In genomic region chr9:77945792-77946666, GRCm38 (mm10) we compare ENCODE assay signal across 18 mouse cellular contexts. TPM values are rescaled to one million over a fixed set of nuclear protein-coding genes. Genes with fewer than 3 reads are reported as not detected.
DNase-seq lines count a peak whose midpoint lies in the region; ATAC-seq and TF ChIP-seq lines count a peak whose summit lies in the region.
"Had no signal": no experiment of that assay in that cellular context is flagged by ENCODE, and none has a peak within 500 bp of the region (broad histone marks: within the 10 kb centered on the region; RNA-seq: fewer than 3 reads in every experiment).

No protein-coding gene starts in this region.

- ATAC-seq in intestine, embryonic 14.5 days (replicated peaks; ENCODE audit: low FRiP score, low TSS enrichment, low read depth), result no peak
- ATAC-seq in intestine, postnatal 0 days, result no peak
- ATAC-seq in embryonic facial prominence, embryonic 13.5 days (ENCODE audit: insufficient number of reproducible peaks, insufficient read depth, low FRiP score, low TSS enrichment, low read depth), result no peak
- peak; percentile 47 for ATAC-seq in megakaryocyte progenitor cell, adult 5-6 weeks (replicated peaks; ENCODE audit: poor library complexity)
- no peak for ATAC-seq in hindbrain, embryonic 11.5 days (ENCODE audit: low FRiP score)

- 61% methylated on average over 6 of the region's 6 CpGs for WGBS in intestine, embryonic 14.5 days
- WGBS in intestine, postnatal 0 days, result 68% methylated on average over 6 of the region's 6 CpGs
- 50% methylated on average over 6 of the region's 6 CpGs for WGBS in embryonic facial prominence, embryonic 13.5 days
- WGBS in hindbrain, embryonic 11.5 days, result 89% methylated on average over 6 of the region's 6 CpGs

- H3K27me3 ChIP-seq in intestine, embryonic 14.5 days (replicated peaks; ENCODE audit: control insufficient read depth, insufficient read depth, low read length), result no peaks in the 10 kb centered on the region
- H3K27me3 ChIP-seq in intestine, postnatal 0 days (replicated peaks; ENCODE audit: control insufficient read depth, insufficient read depth, low read length), result no peaks in the 10 kb centered on the region
- no peaks in the 10 kb centered on the region for H3K27me3 ChIP-seq in embryonic facial prominence, embryonic 13.5 days
- no peaks in the 10 kb centered on the region for H3K27me3 ChIP-seq in hindbrain, embryonic 11.5 days (ENCODE audit: control insufficient read depth, insufficient read depth, low read length)
- H3K27me3 ChIP-seq: embryonic facial prominence, embryonic 12.5 days; hindbrain, embryonic 15.5 days; liver, embryonic 15.5 days had no signal

- DNase-seq in intestine, embryonic 14.5 days (ENCODE audit: low spot score), result no peak
- DNase-seq in 3T3-L1 (ENCODE audit: low read depth, low spot score), result peak; percentile 39
- DNase-seq in hindbrain, embryonic 11.5 days (ENCODE audit: low spot score), result no peak
- no peak for DNase-seq in right cerebral cortex, adult 2 months (ENCODE audit: low spot score in 2 of 2)
- DNase-seq: gastrocnemius, postnatal 25 days; heart, postnatal 14 days; kidney, adult 9 months; kidney, postnatal 4 days; right cerebral cortex, postnatal 25 days; thymus, postnatal 4 days had no signal

- no peaks in the 10 kb centered on the region for H3K9me3 ChIP-seq in intestine, embryonic 14.5 days (ENCODE audit: control insufficient read depth, low read length)
- H3K9me3 ChIP-seq in intestine, postnatal 0 days (ENCODE audit: control insufficient read depth), result no peaks in the 10 kb centered on the region
- no peaks in the 10 kb centered on the region for H3K9me3 ChIP-seq in embryonic facial prominence, embryonic 13.5 days
- H3K9me3 ChIP-seq in hindbrain, embryonic 11.5 days (ENCODE audit: control insufficient read depth, low read length), result no peaks in the 10 kb centered on the region
- H3K9me3 ChIP-seq: embryonic facial prominence, embryonic 12.5 days; heart, embryonic 10.5 days; hindbrain, embryonic 15.5 days; liver, embryonic 15.5 days had no signal

- H3K9ac ChIP-seq in intestine, embryonic 14.5 days (ENCODE audit: low read length), result no peak overlapping the region
- H3K9ac ChIP-seq in intestine, postnatal 0 days (ENCODE audit: low read depth, low read length), result no peak overlapping the region
- H3K9ac ChIP-seq in embryonic facial prominence, embryonic 13.5 days, result no peak overlapping the region
- no peak overlapping the region for H3K9ac ChIP-seq in hindbrain, embryonic 11.5 days (ENCODE audit: low read depth, low read length)
- H3K9ac ChIP-seq: embryonic facial prominence, embryonic 12.5 days; hindbrain, embryonic 15.5 days; liver, embryonic 15.5 days had no signal

- TF ChIP-seq CTCF in intestine, postnatal 0 days (IDR thresholded peaks at IDR 0.05; ENCODE audit: low read depth), result no peak

- no peaks in the 10 kb centered on the region for H3K36me3 ChIP-seq in intestine, embryonic 14.5 days (ENCODE audit: control insufficient read depth, insufficient read depth, low read length)
- no peaks in the 10 kb centered on the region for H3K36me3 ChIP-seq in intestine, postnatal 0 days (ENCODE audit: control insufficient read depth, insufficient read depth)
- 0 out of 2 replicates have a peak, but pooled peaks cover 6% of the 10 kb centered on the region for H3K36me3 ChIP-seq in embryonic facial prominence, embryonic 13.5 days
- no peaks in the 10 kb centered on the region for H3K36me3 ChIP-seq in hindbrain, embryonic 11.5 days (ENCODE audit: control insufficient read depth, insufficient read depth, low read length)
- H3K36me3 ChIP-seq: embryonic facial prominence, embryonic 12.5 days; hindbrain, embryonic 15.5 days; liver, embryonic 15.5 days had no signal

- peak overlapping the region; percentile 5; the same call in 1 of the 2 replicates for H3K27ac ChIP-seq in intestine, embryonic 14.5 days (ENCODE audit: low read depth)
- H3K27ac ChIP-seq in intestine, postnatal 0 days (ENCODE audit: low read depth, low read length), result no peak overlapping the region
- H3K27ac ChIP-seq in embryonic facial prominence, embryonic 13.5 days, result peak overlapping the region; percentile 23; the same call in 1 of the 2 replicates
- H3K27ac ChIP-seq in hindbrain, embryonic 11.5 days (ENCODE audit: low read depth, low read length), result no peak overlapping the region
- H3K27ac ChIP-seq: embryonic facial prominence, embryonic 12.5 days; heart, embryonic 10.5 days; hindbrain, embryonic 15.5 days; liver, embryonic 15.5 days had no signal

- peaks cover 27% of the 10 kb centered on the region for H3K4me1 ChIP-seq in intestine, embryonic 14.5 days (replicated peaks; ENCODE audit: control insufficient read depth, insufficient read depth, low read length)
- no peaks in the 10 kb centered on the region for H3K4me1 ChIP-seq in intestine, postnatal 0 days (replicated peaks; ENCODE audit: control insufficient read depth, insufficient read depth, low read length)
- peaks cover 44% of the 10 kb centered on the region for H3K4me1 ChIP-seq in embryonic facial prominence, embryonic 13.5 days
- 0 out of 2 replicates have a peak, but pooled peaks cover 6% of the 10 kb centered on the region for H3K4me1 ChIP-seq in hindbrain, embryonic 11.5 days (replicated peaks; ENCODE audit: control insufficient read depth, insufficient read depth, low read length)

- no peak overlapping the region for H3K4me2 ChIP-seq in intestine, embryonic 14.5 days (ENCODE audit: low read length)
- H3K4me2 ChIP-seq in intestine, postnatal 0 days (replicated peaks; ENCODE audit: low read depth), result no peak overlapping the region
- H3K4me2 ChIP-seq in embryonic facial prominence, embryonic 13.5 days, result no peak overlapping the region
- no peak overlapping the region for H3K4me2 ChIP-seq in hindbrain, embryonic 11.5 days (replicated peaks; ENCODE audit: low read depth, low read length)
- H3K4me2 ChIP-seq: embryonic facial prominence, embryonic 12.5 days; hindbrain, embryonic 15.5 days; liver, embryonic 15.5 days; midbrain, embryonic 11.5 days had no signal

- no peak overlapping the region for H3K4me3 ChIP-seq in intestine, embryonic 14.5 days (ENCODE audit: low read depth, low read length)
- no peak overlapping the region for H3K4me3 ChIP-seq in intestine, postnatal 0 days (ENCODE audit: low read depth, low read length)
- H3K4me3 ChIP-seq in embryonic facial prominence, embryonic 13.5 days, result no peak overlapping the region
- no peak overlapping the region for H3K4me3 ChIP-seq in hindbrain, embryonic 11.5 days (ENCODE audit: low read depth, low read length)
- H3K4me3 ChIP-seq: embryonic facial prominence, embryonic 12.5 days; heart, embryonic 10.5 days; hindbrain, embryonic 15.5 days; liver, embryonic 15.5 days had no signal

RNA-seq across cellular contexts. Expression of gene Elovl5, which starts 28.9 kb away (rescaled TPM):
- polyA plus RNA-seq in intestine, embryonic 14.5 days (2014; fragmentation: Nextera tagmentation; extraction: Ambion mirVana), result 89.5 and 91.6 TPM in 2 replicates
- 32.5 and 35.0 TPM in 2 replicates for polyA plus RNA-seq in intestine, postnatal 0 days (2015; fragmentation: Nextera tagmentation; extraction: Ambion mirVana)
- polyA plus RNA-seq in embryonic facial prominence, embryonic 13.5 days (2015; fragmentation: Nextera tagmentation; extraction: Ambion mirVana), result 65.4 and 78.8 TPM in 2 replicates
- 97.0 and 107 TPM in 2 replicates for total RNA-seq in megakaryocyte progenitor cell, adult 5-6 weeks (2015)
- total RNA-seq in megakaryocyte progenitor cell, adult 5-6 weeks (2017), result 104 and 107 TPM in 2 replicates
- polyA plus RNA-seq in hindbrain, embryonic 11.5 days (2014; fragmentation: Nextera tagmentation; extraction: Ambion mirVana), result 85.1 and 91.5 TPM in 2 replicates

Comparison
In these comparisons a context has a peak if more than half of its experiments do, and no peak if none do; other contexts are left out.
1. H3K27ac ChIP-seq: peak in intestine, embryonic 14.5 days (single experiment) and embryonic facial prominence, embryonic 13.5 days (single experiment); none in intestine, postnatal 0 days (single experiment) and hindbrain, embryonic 11.5 days (single experiment).